Mouse (Mus musculus): ENCODE measurements at regions not wholly inside any gene's neighbourhood (a gene's known extent, or its start where the extent isn't known, plus 50 kb on each side); places are given as distances from the start of the nearest gene placed in this dataset.

DNA sequence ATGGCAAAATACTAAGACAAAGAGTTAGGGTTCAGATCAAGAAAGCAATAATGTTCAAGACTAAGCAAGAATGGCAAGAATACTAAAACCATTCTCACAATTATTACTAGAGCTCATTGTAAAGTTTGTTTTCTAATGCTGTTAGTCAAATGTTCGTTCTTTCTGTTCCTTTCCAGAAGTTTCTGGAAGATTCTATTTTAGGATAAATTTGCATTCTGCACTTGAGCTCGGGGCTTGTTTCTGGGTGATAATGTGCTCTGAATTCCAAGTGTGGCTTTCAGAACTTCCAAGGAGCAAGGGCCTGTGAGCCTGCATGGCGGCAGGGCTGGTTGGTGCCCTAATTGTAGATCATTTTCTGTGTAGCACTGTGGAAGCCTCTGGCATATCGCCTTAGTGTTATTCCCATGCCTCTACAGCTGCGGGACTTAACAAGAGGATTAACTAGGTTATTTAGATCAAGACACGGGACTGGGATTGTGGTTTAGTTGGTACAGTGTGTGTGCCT is 57.1 kb upstream of the Sash1 start:
- no peak overlapping the region for H3K9ac ChIP-seq (ENCODE audit: low read depth, low read length)
- WGBS: 93% methylated on average over 6 of the region's 6 CpGs
- H3K9me3 ChIP-seq (replicated peaks; ENCODE audit: low read length): no peaks in the 10 kb centered on the region
- ATAC-seq (replicated peaks; ENCODE audit: low FRiP score, low read depth) (no peak), DNase-seq (ENCODE audit: low spot score) (no peak)
- H3K4me2 ChIP-seq (ENCODE audit: low read length): no peak overlapping the region
- no peak overlapping the region for H3K4me3 ChIP-seq (replicated peaks; ENCODE audit: low read depth, low read length)
- TF ChIP-seq CTCF (IDR thresholded peaks at IDR 0.05; ENCODE audit: low read depth): no peak
- H3K27me3 ChIP-seq (ENCODE audit: insufficient read depth, low read length): no peaks in the 10 kb centered on the region
- H3K27ac ChIP-seq: no peak overlapping the region
- H3K36me3 ChIP-seq (ENCODE audit: insufficient read depth, low read length): no peaks in the 10 kb centered on the region
- H3K4me1 ChIP-seq (replicated peaks; ENCODE audit: insufficient read depth, low read length): no peaks in the 10 kb centered on the region

DNA sequence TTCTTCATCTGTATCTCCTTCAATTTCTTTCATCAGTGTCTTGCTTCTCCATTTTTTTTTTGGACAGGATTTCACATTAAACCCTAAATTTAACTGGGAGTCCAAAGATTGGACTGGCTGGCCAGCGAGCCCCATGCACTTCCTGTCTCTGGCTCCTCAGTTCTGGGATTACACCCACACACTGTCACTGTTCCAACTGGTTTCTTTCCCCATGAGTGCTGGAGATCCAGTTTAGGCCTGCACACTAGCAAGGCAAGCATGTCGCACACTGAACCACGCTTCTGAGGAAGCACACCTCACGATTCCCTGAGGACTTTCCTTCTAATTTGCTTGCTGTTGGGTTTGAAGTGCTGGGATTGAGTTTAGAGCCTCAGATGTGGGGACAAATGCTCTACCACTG is 50.5 kb upstream of the Sash1 start:
- Histone ChIP-seq H3K9ac (ENCODE audit: low read depth, low read length) (no peak overlapping the region), H3K4me2 (ENCODE audit: low read length) (no peak overlapping the region), H3K4me3 (replicated peaks; ENCODE audit: low read depth, low read length) (no peak overlapping the region), H3K27me3 (ENCODE audit: insufficient read depth, low read length) (no peaks in the 10 kb centered on the region), H3K4me1 (replicated peaks; ENCODE audit: insufficient read depth, low read length) (no peaks in the 10 kb centered on the region), H3K9me3 (replicated peaks; ENCODE audit: low read length) (no peaks in the 10 kb centered on the region), H3K36me3 (ENCODE audit: insufficient read depth, low read length) (no peaks in the 10 kb centered on the region), H3K27ac (no peak overlapping the region)
- ATAC-seq (replicated peaks; ENCODE audit: low FRiP score, low read depth): no peak
- peak; percentile 55 for DNase-seq (ENCODE audit: low spot score)
- whole genome bisulfite sequencing: 62% methylated on average over 4 of the region's 4 CpGs
- TF ChIP-seq CTCF (IDR thresholded peaks at IDR 0.05; ENCODE audit: low read depth): no peak
